Mouse (Mus musculus) heart, adult 10 weeks (tissue): ENCODE results near the gene Pdlim4. TPM values are rescaled to one million over a fixed set of nuclear protein-coding genes. Genes with fewer than 3 reads are reported as not detected.

ENCODE experiments used
- polyA plus RNA-seq: library from polyadenylated mRNA; stranded (reverse); fragments of 350-450 nt; fragmentation: Illumina TruSeq; extraction: RNeasy Lipid Tissue Mini Kit (QIAGEN cat#74804); gene quantifications from one replicate; pipeline ENCODE4 v1.2.3, GENCODE M21; 2014; ENCODE audit warnings: low read depth, low replicate concordance

The Pdlim4 gene
- polyA plus RNA-seq, result 35.0 TPM

GRCm38 (mm10) chr11:54068520-54069371, at the start of gene Pdlim4:
TSS of gene Pdlim4 (minus strand) at chr11:54069014.

GRCm38 (mm10) chr11:54100045-54100691, 31.4 kb upstream of the Pdlim4 start, which contains the start of gene P4ha2:
TSS of gene P4ha2 (plus strand) at chr11:54100095.

GRCm38 (mm10) chr11:54028044-54028951, 40.5 kb downstream of the Pdlim4 start, which contains the start of gene Slc22a4:
TSS of gene Slc22a4 (minus strand) at chr11:54028090.

Other genes starting within 250 kb of the Pdlim4 start
- 1.5 TPM for gene Gm12216, start 209.8 kb downstream of the Pdlim4 start, polyA plus RNA-seq
- gene Slc22a5, start 177.4 kb downstream of the Pdlim4 start, polyA plus RNA-seq, result 23.7 TPM
- 1.5 TPM for gene Slc22a21, start 88.7 kb downstream of the Pdlim4 start, polyA plus RNA-seq
- 5.7 TPM for gene Slc22a4, start 40.9 kb downstream of the Pdlim4 start, polyA plus RNA-seq
- 62.3 TPM for gene P4ha2, start 31.1 kb upstream of the Pdlim4 start, polyA plus RNA-seq
- not detected for gene Csf2, start 180.7 kb upstream of the Pdlim4 start, polyA plus RNA-seq
- gene Il3, start 198.3 kb upstream of the Pdlim4 start, polyA plus RNA-seq, result not detected
- gene Acsl6, start 234.8 kb upstream of the Pdlim4 start, polyA plus RNA-seq, result 9.0 TPM